Mouse (Mus musculus) lung, embryonic 14.5 days (tissue): ENCODE data around the gene Taf1d. TPM values are rescaled to one million over a fixed set of nuclear protein-coding genes. Genes with fewer than 3 reads are reported as not detected.
A peak's percentile ranks its signal among the peaks of the same experiment; 100 is the strongest.
"Not testable (repeated sequence)": the region's sequence is repeated elsewhere in the genome, so short reads cannot be mapped to it uniquely, and the experiment has no call there.

ENCODE experiments used
- ATAC-seq: fragments of 200-750 bp; cut with Nextera tagmentation; 2 replicates; pipeline ENCODE4 v1.8.0; 2017; ENCODE audit warnings: mild to moderate bottlenecking, moderate TSS enrichment, moderate library complexity; ENCODE audit not compliant: insufficient read depth
- DNase-seq: peaks from one replicate; pipeline ENCODE4 v3.0.0-alpha.2; 2015
- H3K27ac ChIP-seq: fragments of 300-500 bp; sonication (generic); 2 replicates; pipeline ENCODE4 v1.5.1; 2014; ENCODE audit warnings: low read depth, mild to moderate bottlenecking, moderate library complexity
- H3K27me3 ChIP-seq: fragments of 300-500 bp; sonication (generic); 2 replicates; pipeline ENCODE4 v1.6.1; 2014; ENCODE audit warnings: low read length, control low read depth; ENCODE audit not compliant: insufficient read depth
- H3K36me3 ChIP-seq: fragments of 300-500 bp; sonication (generic); 2 replicates; pipeline ENCODE4 v1.6.1; 2014; ENCODE audit warnings: control low read depth; ENCODE audit not compliant: insufficient read depth
- H3K4me1 ChIP-seq: fragments of 300-500 bp; sonication (generic); 2 replicates; pipeline ENCODE4 v1.6.1; 2014; ENCODE audit warnings: antibody characterized with exemption, control low read depth; ENCODE audit not compliant: insufficient read depth
- H3K4me2 ChIP-seq: fragments of 300-500 bp; sonication (generic); 2 replicates; pipeline ENCODE4 v1.6.1; 2014; ENCODE audit warnings: mild to moderate bottlenecking
- H3K4me3 ChIP-seq: fragments of 300-500 bp; sonication (generic); 2 replicates; pipeline ENCODE4 v1.5.1; 2014; ENCODE audit warnings: low read depth, low read length
- H3K9ac ChIP-seq: fragments of 300-500 bp; sonication (generic); 2 replicates; pipeline ENCODE4 v1.6.1; 2014
- H3K9me3 ChIP-seq: fragments of 300-500 bp; sonication (generic); 2 replicates; pipeline ENCODE4 v1.6.1; 2016; ENCODE audit warnings: low read depth, low read length, control low read depth
- CTCF ChIP-seq: IDR thresholded peaks from 2 replicates; pipeline ENCODE4 v1.5.1; 2016; ENCODE audit warnings: antibody characterized with exemption, low read depth
- WGBS: fragments of 180-500 bp; shearing (Covaris S2); extraction: QIAGEN DNeasy Blood & Tissue Kit; methylation state at CpG from one replicate; pipeline ENCODE4 v1.1.7; 2014; 5-methylcytosine and 5-hydroxymethylcytosine counted together
- polyA plus RNA-seq: library from polyadenylated mRNA; unstranded; fragments of >200 nt; fragmentation: Nextera tagmentation; extraction: Ambion mirVana; gene quantifications from 2 replicates; pipeline ENCODE4 v1.2.1, GENCODE M21; 2014

Gene Taf1d
- polyA plus RNA-seq, 1 experiment from 2014 or later = 81.3 TPM

- peaks cover 11% of the 10 kb centered on the region for H3K4me1 ChIP-seq
- 8% methylated on average over 6 of the region's 6 CpGs for WGBS
- peak overlapping the region; percentile 94; the same call in 1 of the 2 replicates for H3K27ac ChIP-seq
- TF ChIP-seq CTCF = no peak
- H3K9me3 ChIP-seq = no peaks in the 10 kb centered on the region
- H3K4me3 ChIP-seq = peak overlapping the region; percentile 93
- DNase-seq (no peak), ATAC-seq (no peak)
- H3K9ac ChIP-seq = peak overlapping the region; percentile 99
- peak overlapping the region; percentile 95 for H3K4me2 ChIP-seq
- peaks cover 49% of the 10 kb centered on the region for H3K36me3 ChIP-seq
- H3K27me3 ChIP-seq = no peaks in the 10 kb centered on the region
Measured at GRCm38 (mm10) chr9:15307257-15307656, 1.2 kb downstream of the Taf1d start.

DNA sequence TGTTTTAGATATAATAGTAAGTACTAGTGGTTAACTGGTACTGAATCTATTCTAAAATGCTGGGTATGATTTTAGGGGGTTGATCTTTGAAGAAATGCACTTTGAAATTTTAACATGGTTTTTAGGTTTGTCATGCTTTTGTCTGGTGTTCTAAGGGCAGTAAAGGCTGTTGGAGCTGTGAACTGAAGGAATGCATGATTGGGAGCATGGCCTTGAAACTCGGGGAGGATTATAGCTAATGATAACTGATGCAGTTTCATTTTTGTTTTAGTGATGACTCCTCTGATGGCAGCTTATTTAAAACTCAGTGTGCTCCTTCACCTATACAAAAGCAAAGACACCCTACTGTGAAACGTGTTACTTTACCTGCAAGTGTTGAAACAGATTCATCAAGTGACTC lies 2.2 kb downstream of the Taf1d start:
- H3K27me3 ChIP-seq = no peaks in the 10 kb centered on the region
- H3K36me3 ChIP-seq = peaks cover 59% of the 10 kb centered on the region
- TF ChIP-seq CTCF = no peak
- peak overlapping the region; percentile 93 for H3K4me3 ChIP-seq
- WGBS = 44% methylated on average over 2 of the region's 2 CpGs
- H3K4me1 ChIP-seq = peaks cover 11% of the 10 kb centered on the region
- no peak for DNase-seq
- peak overlapping the region; percentile 95 for H3K4me2 ChIP-seq
- no peak overlapping the region for H3K27ac ChIP-seq
- no peak overlapping the region for H3K9ac ChIP-seq
- no peak for ATAC-seq
- no peaks in the 10 kb centered on the region for H3K9me3 ChIP-seq

DNA sequence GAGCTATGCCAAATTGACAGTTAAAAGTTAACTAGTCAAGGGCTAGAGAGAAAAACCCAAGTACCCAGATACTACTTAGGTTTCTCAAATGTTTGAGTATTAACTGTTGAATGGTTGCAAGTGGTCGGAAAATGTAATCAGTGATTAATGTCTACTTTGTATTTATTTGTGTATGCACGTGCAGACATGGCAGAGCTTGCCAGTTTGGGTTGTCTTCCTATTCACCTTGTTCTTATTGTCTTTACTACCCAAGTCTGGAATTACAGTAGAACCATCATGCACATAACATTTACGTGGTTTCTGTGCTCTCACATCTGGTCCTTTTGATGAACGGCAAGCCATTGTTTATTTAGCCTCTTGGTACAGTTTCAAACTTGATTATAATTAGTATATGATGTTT lies 3.4 kb downstream of the Taf1d start:
- ATAC-seq (no peak), DNase-seq (no peak)
- Histone ChIP-seq H3K36me3 (peaks cover 70% of the 10 kb centered on the region), H3K27me3 (no peaks in the 10 kb centered on the region), H3K9ac (no peak overlapping the region; the same call in 1 of the 2 replicates), H3K27ac (no peak overlapping the region), H3K9me3 (no peaks in the 10 kb centered on the region), H3K4me2 (peak overlapping the region; percentile 95), H3K4me3 (0 out of 2 replicates have a peak overlapping the region, but pooled peaks have one; percentile 14), H3K4me1 (peaks cover 11% of the 10 kb centered on the region)
- TF ChIP-seq CTCF = no peak
- 33% methylated on average over 4 of the region's 4 CpGs for WGBS

DNA sequence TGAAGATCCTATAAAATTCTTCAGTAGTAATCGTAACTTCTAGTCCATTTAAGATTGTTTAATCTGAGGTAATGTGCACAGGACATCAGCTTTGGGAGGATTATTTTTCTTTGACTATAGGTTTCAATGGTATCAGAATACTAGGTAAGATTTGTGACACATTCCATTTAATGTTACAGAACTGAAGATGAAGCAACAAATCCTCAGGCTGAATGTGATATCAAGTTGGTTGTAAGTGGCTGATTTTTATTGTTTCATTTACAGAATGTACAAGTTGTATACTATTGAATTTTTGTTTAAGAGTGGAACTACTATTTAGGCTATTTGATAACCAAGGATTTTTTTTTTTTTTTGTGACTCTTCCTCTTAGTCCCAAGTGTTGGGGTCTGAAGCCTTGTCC lies 4.2 kb downstream of the Taf1d start:
- ATAC-seq = no peak
- no peaks in the 10 kb centered on the region for H3K9me3 ChIP-seq
- H3K4me2 ChIP-seq = no peak overlapping the region
- H3K4me3 ChIP-seq = no peak overlapping the region
- no peak overlapping the region for H3K9ac ChIP-seq
- WGBS = 88% methylated on average over 1 of the region's 1 CpGs
- peaks cover 78% of the 10 kb centered on the region for H3K36me3 ChIP-seq
- no peak overlapping the region for H3K27ac ChIP-seq
- DNase-seq = no peak
- H3K27me3 ChIP-seq = no peaks in the 10 kb centered on the region
- no peak for TF ChIP-seq CTCF
- H3K4me1 ChIP-seq = peaks cover 11% of the 10 kb centered on the region

GRCm38 (mm10) chr9:15312054-15312735 lies 6.2 kb downstream of the Taf1d start:
- 94% methylated on average over 2 of the region's 2 CpGs for WGBS
- ATAC-seq (no peak), DNase-seq (no peak)
- Histone ChIP-seq H3K27ac (no peak overlapping the region), H3K4me1 (peaks cover 11% of the 10 kb centered on the region), H3K9me3 (no peaks in the 10 kb centered on the region), H3K36me3 (peaks cover 92% of the 10 kb centered on the region), H3K4me3 (no peak overlapping the region), H3K9ac (no peak overlapping the region), H3K27me3 (no peaks in the 10 kb centered on the region), H3K4me2 (no peak overlapping the region)
- no peak for TF ChIP-seq CTCF

DNA sequence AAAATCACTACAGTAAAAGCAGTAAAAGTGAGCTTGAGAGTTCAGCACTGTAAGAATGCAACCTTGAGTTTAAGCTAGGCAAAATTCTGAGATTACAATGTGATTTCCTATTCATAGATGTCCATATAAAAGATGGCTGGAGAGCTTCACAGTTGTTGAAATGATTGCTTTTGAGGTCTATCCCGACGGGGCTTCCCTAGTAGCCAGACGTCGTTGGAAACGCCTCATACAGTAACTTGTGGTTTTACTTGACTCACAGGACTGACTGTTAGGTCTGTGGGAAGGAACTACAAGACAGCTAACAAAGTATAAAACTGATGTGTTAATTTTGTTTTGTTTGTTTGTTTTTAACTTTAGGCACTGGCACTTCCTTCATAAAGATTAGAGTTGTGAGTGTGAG lies 7.6 kb downstream of the Taf1d start:
- Histone ChIP-seq H3K9ac (no peak overlapping the region), H3K9me3 (no peaks in the 10 kb centered on the region), H3K4me3 (no peak overlapping the region), H3K36me3 (peaks cover 90% of the 10 kb centered on the region), H3K27me3 (no peaks in the 10 kb centered on the region), H3K27ac (no peak overlapping the region), H3K4me1 (peaks cover 6% of the 10 kb centered on the region; the same call in 1 of the 2 replicates), H3K4me2 (no peak overlapping the region)
- 87% methylated on average over 5 of the region's 5 CpGs for WGBS
- DNase-seq (no peak), ATAC-seq (no peak)
- TF ChIP-seq CTCF = no peak

DNA sequence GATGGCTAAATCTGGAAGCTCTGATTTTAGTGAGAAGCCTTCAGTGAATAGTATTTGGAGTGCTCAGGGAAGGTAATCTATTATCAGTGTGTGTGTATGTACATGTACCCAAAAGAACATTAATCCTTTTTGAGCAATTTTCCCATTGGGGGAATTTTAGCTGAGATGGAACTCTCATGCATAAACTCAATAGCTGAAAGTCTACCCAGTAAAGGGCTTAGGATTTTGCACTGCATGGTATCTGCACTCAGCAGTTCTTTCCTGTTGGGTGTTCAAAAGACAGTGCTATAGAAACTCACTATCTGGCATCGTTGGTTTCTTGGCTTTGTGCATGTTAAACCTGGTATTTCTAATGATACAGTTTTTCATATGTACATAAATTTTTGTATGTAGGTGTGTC lies 8.6 kb downstream of the Taf1d start:
- H3K27me3 ChIP-seq = no peaks in the 10 kb centered on the region
- H3K36me3 ChIP-seq = peaks cover 83% of the 10 kb centered on the region
- TF ChIP-seq CTCF = no peak
- no peak overlapping the region for H3K4me3 ChIP-seq
- no peak overlapping the region for H3K9ac ChIP-seq
- 97% methylated on average over 1 of the region's 1 CpGs for WGBS
- H3K4me1 ChIP-seq = no peaks in the 10 kb centered on the region
- no peak for ATAC-seq
- H3K9me3 ChIP-seq = no peaks in the 10 kb centered on the region
- no peak overlapping the region for H3K4me2 ChIP-seq
- no peak overlapping the region for H3K27ac ChIP-seq
- no peak for DNase-seq

- not testable (repeated sequence) for H3K9me3 ChIP-seq, H3K27ac ChIP-seq, DNase-seq, H3K4me1 ChIP-seq, H3K27me3 ChIP-seq, H3K4me2 ChIP-seq, H3K4me3 ChIP-seq, H3K9ac ChIP-seq
- ATAC-seq = 0 out of 2 replicates have a peak, but pooled peaks have one; percentile 25
- WGBS = 100% methylated on average over 1 of the region's 2 CpGs
- peaks cover 73% of the 10 kb centered on the region for H3K36me3 ChIP-seq
Measured at GRCm38 (mm10) chr9:15316296-15316695, 10.3 kb downstream of the Taf1d start.
